Mouse (Mus musculus): ENCODE measurements around the gene Dmkn.
"Not testable (repeated sequence)": the region's sequence is repeated elsewhere in the genome, so short reads cannot be mapped to it uniquely, and the experiment has no call there.

Dmkn gene

DNA sequence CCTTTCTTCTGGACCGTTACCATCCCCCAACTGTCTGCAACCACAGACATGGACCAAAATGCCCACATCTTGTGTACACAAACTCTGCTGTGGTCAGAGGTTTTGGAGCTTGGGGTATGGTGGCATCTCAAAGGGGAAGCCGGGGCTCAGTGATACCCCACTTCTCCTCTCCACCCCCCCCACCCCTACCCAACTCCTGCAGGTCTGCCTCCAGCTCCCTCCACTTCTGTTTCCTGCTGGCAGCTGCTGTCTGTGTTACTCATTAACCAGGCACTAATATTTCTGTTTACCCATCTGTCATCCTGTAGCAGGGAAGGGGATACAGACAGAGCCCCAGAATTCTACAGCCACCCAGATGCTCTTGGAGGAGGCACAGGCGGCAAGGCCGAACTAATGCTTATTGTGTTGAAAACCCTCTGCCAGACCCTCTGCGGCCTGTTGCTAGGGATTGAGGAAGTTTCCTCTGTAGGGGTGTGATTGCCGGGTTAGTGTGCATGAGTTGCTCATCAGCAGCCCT is 48.8 kb downstream of the Dmkn start:
- peak; percentile 100 for DNase-seq (ENCODE audit: low read depth)

DNA sequence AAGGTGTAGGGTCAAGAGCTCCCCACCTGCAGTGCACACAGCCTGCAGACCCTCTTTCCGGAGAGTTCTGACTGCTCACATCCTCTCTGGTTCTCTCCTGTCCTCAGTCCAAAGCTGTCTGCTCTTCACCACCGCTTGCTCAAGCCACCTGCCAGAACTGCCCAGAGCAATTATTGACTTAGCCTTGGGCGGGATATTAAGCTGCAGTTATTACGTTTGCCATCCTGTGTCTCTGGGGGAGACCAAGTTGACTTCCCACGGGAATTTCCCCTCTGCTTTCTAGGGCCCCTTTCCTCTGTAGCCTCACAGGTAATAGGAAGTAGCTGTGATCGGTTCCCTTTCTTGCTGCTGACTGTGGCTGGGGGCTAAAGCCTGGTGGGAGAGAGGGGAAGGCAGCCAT is 56.6 kb downstream of the Dmkn start:
- no peak for DNase-seq (ENCODE audit: low read depth)

DNA sequence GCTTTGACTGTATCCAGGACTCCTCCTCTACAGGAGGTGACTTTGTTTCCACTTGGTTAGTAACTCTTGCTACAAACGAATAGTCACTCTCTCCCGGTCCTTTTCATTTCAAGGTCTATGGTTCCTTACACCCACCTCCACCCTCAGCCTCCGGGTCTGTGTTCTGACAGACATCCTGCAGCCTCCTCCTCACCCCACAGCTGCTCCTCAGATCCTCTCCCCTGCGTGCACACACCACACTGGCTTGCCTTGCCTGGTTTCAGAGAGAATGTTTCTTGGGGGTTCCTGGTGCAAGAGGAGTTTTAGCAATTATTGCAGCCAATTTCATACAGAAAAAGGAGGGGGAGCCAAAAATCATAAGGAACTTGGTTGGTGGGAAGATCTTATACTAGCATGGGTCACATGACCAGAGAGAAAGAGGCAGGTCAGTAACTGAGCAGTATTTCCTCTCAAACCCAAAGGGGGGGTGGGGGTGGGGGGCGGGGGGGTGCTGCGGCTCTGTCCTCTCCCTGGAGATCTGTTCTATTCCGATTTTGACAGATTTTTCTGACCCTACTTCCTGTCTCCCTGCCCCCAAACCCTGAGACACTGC is 57.4 kb downstream of the Dmkn start:
- DNase-seq (ENCODE audit: low read depth): peak; percentile 88

DNA sequence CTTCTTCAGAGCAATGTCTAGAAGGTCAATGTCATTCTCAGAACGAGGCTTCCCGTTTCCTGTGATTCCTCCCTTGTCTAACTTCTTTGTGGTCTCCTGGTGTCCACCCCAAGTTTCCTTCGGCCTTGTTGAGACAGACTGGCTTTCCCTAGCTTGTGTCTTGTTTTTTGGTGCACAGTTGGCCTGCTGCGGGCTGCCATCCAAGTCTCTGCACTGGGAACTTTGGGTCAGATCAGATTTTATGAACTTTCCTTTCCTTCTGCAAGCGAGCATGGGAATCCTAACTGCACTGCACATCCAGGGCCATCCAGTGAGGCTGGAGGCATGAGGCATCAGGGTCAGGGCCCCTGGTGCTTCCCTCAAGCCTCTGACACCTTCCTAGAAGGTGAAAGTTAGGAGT is 58.0 kb downstream of the Dmkn start:
- peak; percentile 86 for DNase-seq (ENCODE audit: low read depth)

DNA sequence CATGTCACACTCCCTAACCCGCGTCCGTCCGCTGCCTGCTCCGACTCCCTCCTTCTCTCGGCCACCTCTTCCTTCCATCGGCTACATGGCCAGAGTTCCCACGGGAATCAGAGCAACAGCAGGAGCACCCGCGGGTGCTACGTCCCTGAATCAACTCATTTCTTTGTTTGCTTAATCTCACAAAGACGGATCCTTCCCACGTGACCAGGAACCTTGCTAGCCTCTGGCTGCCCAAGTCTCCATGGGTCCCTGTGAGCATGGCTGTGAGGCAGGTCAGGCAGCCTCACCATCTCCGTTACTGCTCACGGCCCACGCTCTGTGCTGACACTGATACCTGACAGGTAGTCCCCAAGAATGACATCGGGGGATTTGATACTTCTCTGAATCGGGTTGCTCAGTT is 60.1 kb downstream of the Dmkn start, which contains the start of gene Ffar2:
Gene Ffar2, minus strand, starts transcription at position 101 of the 400 bp plus-strand sequence.
- no peak for DNase-seq (ENCODE audit: low read depth)

DNA sequence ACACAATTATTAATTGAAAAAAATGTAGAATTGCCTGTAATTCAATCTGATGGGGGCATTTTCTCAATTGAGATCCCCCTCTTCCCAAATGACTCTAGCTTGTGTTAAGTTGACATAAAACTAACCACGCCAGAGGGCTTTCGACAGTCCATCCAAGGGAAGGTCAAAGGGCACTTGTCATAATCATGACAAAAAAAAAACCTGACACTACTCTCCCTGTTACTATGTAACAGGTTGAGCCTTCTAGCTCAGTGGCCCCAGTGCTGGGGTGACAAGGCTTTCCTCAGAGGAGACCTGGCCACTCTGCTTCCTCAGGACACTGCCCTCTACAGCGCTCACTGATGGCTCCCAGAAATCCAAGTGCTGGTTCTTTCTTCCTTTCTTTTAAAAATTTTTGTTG is 60.8 kb downstream of the Dmkn start:
- no peak for DNase-seq (ENCODE audit: low read depth)

DNA sequence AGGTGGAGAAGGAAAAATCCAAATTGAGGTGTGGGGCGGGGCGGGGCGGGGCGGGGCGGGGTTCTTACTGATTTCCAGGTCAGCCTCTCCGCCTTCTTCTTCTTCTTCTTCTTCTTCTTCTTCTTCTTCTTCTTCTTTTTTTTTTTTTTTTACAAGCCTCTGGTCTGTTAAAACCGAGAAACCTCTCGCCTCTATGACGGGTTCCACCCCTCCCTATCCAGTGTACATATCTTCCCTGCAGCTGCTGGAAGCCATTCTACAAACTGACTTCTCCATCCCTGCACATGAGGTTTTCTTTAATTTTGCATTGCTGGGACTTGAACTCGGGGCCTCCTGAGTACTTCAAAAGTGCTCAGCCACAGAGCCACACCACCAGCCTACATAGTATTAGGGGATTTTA is 63.1 kb downstream of the Dmkn start:
- DNase-seq (ENCODE audit: low read depth): no peak

DNA sequence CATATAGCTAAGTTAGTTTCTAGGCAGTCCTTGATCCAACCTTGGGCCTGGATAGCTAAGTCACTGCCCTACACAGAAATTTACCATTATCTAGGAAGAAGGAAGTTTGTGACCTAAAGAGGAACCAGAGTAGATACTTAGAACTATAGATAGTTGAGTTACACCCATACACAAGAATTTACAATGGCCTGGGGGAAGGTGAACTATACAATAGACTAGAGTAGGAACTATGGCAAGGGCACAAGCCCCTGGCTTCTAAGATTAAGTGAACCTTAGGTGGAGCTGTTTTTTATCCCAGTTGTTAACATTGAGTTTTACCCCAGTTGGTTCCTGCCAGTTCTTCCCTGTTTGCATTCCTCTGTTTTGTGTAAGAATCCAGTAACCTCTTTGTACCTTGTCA is 65.3 kb downstream of the Dmkn start:
- not testable (repeated sequence) for DNase-seq (ENCODE audit: low read depth)

DNA sequence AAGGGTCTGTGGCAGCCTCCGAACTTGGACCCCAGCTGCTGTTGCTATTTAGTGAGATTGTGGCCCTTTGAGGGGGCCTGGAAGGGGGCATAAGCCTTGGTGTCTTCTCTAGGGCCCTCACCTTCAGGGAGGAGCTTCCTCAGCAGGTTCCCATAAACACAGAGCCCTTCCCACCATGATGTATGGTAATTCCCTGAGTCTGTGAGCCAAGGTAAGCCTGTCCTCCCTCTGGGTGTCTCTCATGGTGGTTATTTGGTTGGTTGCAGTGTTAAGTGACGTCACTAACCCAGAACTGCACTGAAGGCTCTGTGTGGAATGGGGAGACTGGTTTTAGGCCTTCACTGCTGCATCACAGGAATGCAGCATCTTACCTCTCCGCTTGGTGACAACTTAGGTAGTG is 65.9 kb downstream of the Dmkn start:
- DNase-seq (ENCODE audit: low read depth): no peak
